Mouse (Mus musculus): ENCODE measurements around the gene Cpd.
A peak's percentile ranks its signal among the peaks of the same experiment; 100 is the strongest.
"Not testable (repeated sequence)": the region's sequence is repeated elsewhere in the genome, so short reads cannot be mapped to it uniquely, and the experiment has no call there.

The Cpd gene

DNA sequence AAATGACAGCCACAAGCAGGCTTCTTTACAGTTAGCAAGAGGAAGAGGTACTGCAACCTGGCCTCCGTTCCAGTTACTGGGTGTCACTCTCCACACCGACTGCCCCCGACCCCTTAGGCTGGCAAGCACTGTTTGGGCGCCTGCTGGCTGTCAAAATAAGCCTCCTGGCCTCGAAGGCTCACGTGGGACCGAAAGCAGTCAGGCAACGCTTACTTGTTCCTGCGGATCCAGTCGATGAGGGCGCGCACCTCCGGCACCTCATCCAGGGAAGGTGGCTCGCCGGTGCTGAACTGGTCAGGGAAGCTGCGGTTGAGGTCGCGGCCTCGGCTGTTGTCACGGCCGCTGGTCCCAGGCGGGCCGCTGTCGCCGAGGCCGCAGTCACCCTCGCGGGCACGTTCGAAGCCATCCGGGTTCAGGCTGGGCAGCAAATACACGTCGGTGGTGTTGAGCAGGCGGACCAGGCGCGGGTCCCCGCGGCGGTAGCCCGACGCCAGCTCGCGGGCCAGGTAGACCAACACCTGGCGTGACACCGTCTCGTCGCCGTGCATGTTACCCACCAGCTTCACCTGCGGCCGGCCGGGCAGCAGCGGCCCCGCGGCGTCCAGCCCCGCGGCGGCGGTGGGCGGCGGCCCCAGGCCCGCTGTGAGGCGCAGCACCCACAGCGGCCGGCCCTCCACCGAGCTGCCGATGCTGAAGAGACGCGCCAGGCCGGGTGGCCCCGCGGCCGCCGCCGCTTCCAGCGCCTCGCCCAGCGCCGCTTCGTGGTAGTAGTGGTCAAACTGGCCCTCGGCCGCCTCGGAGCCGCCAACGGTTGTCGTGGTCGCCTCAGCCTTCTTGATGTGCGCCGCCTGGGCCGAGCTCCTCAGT, 574 bp downstream of the Cpd start:
- peak; percentile 41 for DNase-seq

DNA sequence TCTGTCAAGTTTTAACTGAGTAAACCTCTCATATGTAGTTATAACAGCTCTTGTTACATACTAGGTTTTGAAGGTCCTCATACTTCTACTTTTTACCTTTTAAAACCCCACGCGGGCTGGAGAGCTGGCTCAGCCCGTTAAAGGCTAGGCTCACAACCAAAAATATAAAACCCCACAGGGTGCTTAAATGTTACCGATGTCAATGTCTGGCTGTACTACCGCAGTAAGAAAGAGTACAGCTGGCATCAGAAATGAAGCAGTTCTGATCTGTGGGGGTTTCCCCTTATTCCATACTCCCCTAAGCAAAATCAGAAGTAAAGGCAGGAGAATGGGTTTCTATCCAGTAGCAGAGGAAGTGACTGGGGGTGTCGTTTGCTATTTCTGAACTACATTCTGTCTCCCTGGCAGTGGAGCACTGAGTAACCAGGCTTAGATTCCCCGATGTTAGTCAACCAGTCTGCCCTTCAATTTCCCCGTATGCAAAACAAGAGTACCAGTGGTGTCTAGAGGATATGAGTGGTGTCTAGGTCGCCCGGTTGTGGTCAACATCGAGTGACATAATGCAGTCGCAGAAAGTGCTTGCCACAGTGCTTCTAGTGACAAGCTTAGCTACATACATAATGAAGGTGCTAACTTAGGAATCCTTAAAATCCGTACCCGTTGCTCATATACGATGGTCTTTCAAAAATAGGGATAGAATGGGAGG, 1.4 kb downstream of the Cpd start:
- no peak for DNase-seq

DNA sequence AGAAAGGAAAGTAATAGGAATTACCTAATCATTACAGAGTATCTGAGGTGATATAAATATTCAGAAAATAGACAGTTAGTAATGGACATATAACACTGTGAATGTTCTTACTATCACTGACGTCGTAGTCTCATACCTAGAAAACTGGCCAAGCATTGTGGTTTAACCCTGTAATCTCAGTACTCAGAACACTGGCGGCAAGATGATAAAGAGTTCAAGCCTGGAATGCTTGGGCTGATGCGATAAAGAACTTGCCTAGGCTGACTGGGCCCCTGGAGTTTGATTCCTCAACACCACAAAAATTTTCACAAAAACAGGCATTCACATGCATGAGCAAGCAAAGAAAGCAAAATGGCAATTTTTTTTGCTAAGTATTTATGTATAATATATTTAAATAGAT, 8.2 kb downstream of the Cpd start:
- no peak for DNase-seq

DNA sequence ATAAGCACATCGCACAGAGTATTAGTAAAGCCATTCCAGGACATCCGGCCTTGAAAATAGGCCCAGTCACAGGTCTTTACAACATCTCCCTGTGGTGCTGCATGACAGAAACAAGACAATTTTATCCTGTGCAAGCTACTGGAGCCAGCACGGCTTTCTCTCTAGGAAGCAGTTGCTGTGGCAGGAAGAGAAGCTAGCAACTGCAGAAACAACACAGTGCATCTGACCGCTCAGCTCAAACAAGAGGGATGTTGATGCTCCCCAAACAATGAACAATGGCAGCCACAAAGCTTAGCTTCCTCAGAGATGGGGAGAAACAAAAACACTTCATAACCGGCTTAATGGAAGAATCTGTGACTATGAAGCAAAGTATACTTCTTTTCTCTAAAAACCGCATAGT, 10.5 kb downstream of the Cpd start:
- no peak for DNase-seq

DNA sequence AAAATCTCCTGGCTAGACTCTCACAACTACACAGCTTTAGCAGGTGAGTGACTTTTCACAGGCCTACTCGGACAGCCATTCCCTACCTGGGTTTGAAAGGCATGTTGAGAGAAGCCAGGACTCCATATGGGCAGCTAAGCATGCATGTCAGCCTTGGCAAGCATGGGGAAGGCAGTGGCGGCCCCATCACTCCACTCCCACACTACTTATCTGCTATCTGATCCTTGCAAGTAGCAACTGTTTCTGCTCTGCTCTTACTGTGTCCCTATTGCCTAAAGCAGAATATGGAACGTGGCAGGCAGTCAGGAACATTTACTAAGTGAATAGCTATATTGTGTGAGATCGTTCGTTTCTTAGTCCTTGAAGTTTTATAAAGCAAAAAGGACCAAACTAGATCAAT, 10.9 kb downstream of the Cpd start:
- DNase-seq: no peak

DNA sequence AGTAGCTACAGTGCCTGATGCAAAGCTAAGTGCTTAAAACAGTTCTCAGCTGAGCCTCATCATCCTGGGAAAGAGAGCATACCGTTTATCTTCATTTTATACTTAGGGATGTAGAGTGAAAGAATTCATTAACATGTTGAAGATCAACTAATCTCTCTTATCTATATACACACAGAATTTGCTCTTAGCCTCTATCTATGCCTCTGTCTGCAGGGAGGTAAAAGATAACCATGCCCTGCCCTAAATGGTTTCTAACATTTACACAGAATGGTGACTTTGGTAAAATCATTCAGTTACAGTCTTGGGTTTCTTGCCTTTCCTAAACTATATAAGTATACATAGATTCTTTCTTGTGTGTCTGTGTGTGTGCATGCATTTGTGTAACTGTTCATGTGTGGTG, 12.2 kb downstream of the Cpd start:
- no peak for DNase-seq

DNA sequence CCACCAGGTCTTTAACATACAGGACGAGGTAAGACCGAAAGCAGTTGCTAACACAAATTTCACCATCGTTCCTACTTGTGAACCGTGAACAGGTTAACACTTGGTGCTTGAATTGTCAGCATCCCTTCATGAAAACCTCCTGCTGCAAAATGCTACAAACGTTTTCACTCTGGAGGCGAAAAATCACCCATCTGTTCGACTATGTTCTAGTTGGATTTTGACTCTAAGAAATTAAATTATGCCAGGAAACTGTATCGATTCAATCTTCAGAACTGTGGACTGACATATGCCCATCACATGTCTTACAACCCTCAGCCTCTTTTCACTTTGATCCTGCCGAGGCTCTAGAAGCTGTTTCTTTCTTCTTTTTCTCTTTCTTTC, 21.9 kb downstream of the Cpd start:
- DNase-seq: no peak

DNA sequence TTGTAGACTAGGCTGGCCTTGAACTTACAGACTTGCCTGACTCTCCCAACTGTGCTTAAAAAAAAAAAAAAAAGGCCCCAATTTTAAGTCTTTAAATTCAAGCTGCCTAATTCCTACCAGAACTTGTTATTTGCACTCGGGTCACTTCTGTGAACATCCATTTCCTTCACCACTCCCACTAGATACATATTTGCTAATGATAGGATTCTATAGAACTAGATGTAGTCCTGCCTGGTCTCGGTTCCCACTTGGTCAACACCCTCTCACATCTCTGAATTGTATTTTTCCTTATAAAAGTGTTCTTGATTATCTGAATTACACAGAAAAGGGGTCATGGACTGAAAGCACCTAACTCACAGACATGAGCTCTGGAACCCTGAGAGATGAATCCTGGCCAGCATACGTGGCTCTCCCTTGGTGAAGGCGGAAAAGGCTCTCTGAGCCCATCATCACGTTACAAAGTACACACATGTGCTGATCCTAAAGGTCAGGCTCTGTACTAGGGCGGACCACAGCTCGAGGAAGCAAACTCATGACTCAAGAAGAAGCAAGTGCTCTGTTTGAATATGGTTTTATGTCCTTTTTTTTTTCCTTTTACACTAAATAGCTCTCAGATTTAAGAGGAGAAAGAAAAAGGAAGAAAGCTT, 22.5 kb downstream of the Cpd start:
- DNase-seq: no peak

DNA sequence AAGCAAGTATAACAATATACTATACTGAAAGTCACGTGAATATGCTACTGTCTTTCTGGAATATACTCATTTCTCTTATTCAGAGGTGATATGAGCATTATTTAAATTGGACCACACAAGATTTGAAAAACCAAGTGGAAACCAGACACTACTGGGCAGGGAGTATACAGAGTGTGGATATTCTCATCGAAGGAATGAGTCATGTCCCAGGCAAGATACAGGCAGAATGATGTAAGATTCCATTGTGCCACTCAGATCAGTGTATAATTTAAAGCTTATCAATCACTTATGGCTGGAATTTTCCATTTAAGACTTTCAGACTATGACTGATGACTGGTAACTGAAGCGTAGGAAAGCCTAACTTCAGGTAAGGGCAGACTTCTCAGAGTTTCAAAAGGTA, 23.2 kb downstream of the Cpd start:
- no peak for DNase-seq

DNA sequence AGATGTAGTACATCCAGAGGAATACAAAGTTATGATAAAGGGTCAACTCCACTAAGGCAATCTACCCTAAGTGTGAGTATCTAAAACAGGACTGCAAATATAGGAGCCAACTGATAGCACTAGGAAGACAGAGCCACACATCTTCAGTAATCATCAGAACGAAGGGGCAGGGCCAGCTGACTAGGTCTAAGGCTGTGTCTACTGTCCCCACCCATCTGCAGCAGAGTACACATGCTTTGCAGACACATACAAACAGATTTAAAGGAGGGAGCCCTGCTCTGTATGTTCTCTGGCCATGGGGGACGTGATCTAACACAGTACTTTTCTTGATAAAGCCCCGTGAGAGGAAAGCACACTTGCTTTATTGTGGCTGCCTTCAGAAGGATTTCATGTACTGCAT, 25.5 kb downstream of the Cpd start:
- DNase-seq: no peak

DNA sequence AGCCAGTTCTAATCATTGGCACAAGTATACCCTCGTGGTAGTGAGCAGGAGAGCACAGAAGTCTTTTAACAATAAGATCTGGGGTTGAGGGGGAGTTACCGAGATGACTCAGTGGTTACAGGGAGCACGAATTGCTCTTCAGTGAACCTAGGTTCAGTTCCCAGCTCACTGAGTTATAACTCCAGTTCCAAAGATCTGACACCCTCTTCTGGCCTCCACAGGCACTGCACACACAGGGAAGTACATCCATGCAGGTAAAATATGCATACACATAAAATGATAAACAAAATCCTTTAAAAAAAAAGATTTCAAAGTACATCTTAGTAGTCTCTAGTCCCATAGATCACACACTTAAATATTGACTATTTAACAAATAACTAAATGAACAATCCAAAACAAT, 29.2 kb downstream of the Cpd start:
- DNase-seq: no peak

DNA sequence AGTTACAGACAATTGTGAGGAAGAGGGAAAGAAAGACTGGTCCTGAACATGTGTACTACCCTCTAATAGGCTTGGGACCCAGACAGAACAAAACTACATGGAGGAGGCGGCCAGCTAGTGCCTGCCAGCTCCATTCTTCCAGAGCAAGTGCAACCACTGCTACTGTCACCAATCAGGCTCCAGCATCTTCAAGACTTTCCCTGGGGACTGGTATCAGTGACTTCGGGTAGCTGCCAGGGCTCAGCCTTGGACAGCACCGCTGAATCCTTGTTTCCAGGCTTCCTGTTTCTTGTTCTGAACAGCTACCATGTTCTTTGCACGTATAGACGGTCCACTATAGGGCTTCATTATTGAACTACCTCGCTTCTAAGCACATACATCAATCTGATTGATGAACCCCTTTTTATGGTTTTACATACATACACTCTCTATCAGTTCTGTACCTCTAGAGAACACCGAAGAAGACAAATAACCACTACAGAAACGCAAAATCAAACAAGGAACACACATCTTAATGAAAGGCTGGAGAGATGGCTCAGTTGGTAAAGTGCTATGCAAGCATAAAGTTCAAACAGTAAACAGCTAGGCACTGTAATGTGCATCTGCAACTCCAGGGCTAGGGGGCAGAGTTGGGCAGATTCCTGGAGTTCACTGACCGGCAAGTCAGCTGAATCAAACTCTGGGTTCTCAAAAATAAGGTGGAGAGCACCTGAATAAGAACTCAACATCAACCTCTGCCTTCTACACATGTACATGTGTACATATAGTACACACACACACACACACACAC, 35.9 kb downstream of the Cpd start:
- no peak for DNase-seq

DNA sequence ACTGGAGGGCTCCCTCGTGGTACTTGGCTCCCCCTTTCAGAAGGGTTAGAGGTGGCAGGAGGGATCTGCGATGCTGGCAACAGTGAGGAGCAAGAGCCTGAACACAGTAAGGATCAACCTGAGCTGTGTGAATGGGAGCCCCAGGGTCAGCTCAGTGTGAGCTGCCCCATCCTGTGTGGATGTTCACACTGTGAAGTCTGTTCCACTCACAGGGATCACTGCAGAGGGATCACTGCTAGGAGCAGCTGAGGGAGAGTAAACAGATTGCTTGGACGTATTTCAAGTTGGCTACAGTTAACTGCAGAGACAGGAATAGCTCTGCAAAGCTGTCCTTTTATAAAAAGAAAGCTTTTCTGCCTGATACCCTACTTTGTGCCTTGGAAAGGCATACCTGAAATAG, 37.4 kb downstream of the Cpd start:
- peak; percentile 72 for DNase-seq

DNA sequence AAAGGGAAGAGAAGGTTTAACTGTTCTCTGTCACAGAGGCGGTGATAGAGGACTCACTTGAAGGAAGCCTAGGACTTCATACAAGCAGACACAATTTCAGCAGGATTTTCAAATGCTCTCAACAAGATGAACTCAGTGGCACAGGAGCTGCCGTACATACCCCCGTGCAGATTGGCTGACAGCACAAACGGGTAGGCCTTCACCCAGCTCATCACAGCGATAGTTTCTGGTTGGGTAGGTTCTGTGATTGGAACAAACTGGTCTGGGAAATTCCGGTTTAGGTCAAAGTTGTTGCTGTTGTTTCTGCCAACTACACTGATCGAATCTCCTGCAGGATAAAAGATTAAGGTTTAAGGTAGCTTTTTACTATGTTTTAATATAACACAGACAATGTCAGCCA, 38.3 kb downstream of the Cpd start:
- no peak for DNase-seq

DNA sequence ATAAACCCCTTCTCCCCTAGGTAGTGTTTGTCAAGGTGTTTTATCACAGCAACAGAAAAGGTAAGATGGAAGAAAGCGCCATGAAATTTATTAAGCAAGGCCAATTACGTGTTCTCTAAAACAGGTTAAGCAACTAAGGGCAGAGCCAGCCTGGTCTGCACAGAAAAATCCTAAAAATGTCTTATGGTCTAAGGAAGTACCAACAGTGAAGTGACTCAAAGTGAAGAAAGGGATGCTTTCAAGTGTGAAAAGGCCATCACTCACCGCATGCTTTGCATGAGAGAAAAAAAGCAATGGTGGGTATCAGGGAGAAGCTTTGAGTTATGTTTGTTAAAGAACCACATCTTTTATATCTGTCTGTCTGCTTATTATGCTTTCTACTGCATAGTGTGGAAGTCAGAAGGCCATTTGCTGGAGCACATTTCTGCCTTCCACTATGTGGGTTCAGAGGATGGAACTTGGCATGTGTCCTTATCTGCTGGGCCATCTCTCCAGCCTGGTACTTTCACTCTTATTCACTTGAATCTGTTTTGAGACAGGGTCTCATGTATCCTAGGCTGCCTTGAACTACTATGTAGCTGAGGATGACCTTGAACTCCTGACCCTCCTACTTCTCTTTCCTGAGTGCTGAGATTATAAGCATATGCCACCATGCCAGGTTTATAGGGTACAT, 39.7 kb downstream of the Cpd start:
- no peak for DNase-seq

DNA sequence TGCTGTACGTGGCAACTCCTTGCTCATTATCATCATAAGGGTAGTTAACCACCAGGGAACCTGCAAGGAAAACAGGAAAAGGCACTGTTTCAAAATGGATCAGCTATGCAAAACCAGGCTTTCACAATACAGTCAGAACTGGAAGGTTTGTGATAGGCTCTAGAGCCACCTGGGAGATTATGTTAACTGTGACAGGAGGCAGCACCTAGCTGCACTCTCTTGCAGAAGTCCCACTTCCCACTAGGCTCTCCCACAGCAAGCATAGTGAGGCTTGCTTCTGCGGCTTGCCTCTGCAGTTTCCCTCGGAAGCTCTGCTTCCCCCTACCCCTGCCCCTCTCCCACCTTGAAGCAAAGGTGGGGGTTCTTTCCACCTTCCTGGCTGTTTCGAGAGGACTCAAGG, 40.8 kb downstream of the Cpd start:
- DNase-seq: no peak

DNA sequence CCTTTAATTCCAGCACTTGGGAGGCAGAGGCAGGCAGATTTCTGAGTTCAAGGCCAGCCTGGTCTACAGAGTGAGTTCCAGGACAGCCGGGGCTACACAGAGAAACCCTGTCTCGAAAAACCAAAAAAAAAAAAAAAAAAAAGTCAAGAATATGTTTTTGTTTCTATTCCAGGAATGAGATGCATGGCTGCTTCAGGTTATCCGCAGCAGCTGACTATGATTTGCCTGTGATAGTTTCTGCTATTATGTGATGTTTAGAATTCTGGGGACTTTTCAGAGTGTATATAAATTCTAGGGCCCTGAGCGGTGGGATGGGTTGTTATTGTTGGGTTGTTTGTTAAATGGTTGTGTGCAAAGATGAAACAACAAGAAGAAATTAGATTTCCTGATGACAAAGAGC, 41.7 kb downstream of the Cpd start:
- not testable (repeated sequence) for DNase-seq

DNA sequence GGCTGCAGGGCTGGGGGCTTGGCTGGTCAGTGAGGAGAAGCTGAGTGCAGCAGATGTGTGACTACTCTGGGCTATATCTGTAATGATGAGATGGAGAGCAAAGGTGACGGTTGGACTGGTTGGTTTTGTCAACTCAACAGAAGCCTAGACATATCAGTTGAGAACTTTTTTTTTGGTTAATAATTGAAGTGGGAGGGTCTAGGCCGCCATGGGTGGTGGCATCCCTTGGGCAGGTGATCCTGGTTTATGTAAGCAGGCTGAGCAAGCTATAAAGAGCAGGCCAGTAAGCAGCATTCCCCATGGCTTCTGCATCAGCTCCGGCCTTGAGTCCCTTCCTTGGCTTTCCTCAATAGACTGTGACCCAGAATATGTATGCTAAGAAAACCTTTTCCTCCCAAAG, 43.6 kb downstream of the Cpd start:
- no peak for DNase-seq

DNA sequence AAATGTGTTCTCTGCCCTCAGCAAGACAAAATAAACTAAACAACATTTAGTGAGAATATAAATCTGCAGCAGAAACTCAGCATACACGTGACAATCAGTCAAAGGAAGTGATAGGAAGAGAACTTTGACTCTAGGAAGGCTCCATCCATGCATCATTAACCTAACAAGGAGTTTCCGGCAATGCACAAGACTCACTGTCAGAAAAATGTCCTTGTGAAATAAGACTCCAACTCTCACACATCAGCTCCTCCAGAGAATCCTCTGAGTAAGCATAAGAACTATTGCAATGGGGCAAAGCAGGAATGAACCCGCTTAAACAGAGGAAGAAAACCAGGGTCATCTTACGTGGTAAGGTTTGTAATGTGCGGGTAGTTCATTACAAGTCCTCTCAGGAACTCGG, 49.6 kb downstream of the Cpd start:
- DNase-seq: no peak

DNA sequence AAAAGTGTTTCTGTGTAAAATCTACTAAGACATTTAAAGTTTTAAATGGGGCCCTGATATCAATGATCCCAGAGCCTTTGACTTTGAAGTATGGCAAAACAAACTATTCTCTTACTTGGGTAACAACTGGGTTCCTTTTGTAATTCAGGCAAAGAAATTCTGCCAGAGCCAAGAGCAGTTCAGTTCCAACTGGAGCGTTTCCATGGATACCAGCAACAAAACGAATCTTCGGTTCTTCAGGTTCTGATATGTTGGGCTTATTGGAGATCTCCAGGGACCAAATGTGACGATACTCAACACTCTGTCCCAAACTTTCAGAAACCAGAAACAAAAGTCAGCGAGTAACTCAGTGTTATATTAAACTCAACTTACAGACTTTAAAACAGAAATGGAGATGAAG, 51.5 kb downstream of the Cpd start:
- DNase-seq: no peak

DNA sequence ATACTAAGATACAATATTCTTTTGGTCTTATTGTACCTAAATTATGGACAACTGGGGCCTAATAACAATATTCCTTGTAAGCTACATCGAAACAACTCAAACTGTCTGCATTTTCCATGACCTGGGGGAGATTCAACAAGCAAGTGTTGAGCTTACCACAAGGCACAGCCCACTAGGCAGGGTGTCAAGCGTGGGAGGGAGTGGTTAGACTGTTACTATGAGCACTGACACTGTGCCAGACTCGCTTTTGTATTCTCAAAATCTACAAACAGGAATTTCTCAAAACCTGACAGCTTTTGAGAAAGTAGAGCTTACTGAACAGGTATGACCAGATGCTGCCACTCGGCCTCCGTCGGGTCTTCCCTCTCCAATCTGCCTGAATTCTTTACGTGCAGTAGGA, 55.5 kb downstream of the Cpd start:
- no peak for DNase-seq

DNA sequence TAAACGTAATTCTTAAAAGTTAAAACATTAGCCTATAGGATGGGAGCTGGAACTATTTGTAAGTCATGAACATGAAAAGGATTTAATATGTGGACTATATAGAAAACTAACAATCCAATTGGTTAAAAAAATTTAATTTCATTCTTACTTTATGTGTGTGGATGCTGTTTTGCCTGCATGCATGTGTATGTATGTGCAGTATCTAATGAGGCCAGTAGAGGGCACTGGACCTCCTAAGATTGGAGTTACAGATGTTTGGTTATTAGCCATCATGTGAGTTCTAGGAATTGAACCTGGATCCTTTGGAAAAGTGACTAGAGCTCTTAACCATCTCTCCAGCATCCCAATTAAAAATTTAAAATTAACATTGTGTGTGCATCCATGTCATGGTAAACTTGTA, 57.6 kb downstream of the Cpd start:
- DNase-seq: peak; percentile 49

DNA sequence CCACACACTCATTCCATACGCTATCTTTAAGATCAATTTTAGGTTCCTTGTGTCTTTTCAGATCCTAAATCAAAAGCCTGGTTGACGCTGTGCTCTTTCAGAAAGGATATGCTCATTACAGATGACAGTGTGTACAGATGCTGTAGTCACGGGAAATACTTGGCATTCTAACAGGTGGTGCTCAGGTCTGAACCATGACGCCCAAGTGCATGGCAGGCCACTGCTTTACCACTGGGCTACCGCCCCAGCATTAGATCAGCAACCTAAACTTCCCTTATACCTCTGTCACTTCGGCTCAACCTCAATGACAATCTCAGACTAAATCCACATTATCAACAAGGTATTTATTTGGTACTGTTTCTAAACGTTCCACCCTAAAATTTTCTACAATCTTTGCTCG, 71.3 kb downstream of the Cpd start:
- DNase-seq: no peak
